Mouse (Mus musculus) liver, embryonic 16.5 days (tissue): ENCODE measurements at regions not wholly inside any gene's neighbourhood (a gene's known extent, or its start where the extent isn't known, plus 50 kb on each side); places are given as distances from the start of the nearest gene placed in this dataset.

Source experiments
- ATAC-seq: fragments of 200-750 bp; cut with Nextera tagmentation; 2 replicates; pipeline ENCODE4 v1.8.0; 2017; ENCODE audit warnings: low read depth, mild to moderate bottlenecking, moderate number of reproducible peaks, moderate library complexity
- H3K27ac ChIP-seq: fragments of 300-500 bp; sonication (generic); 2 replicates; pipeline ENCODE4 v1.5.1; 2014; ENCODE audit warnings: mild to moderate bottlenecking, low read length
- H3K27me3 ChIP-seq: fragments of 300-500 bp; sonication (generic); 2 replicates; pipeline ENCODE4 v1.6.1; 2014; ENCODE audit warnings: low read depth, low read length, mixed read lengths; ENCODE audit not compliant: control insufficient read depth, insufficient read depth
- H3K36me3 ChIP-seq: fragments of 300-500 bp; sonication (generic); 2 replicates; pipeline ENCODE4 v1.6.1; 2014; ENCODE audit warnings: mild to moderate bottlenecking; ENCODE audit not compliant: control insufficient read depth, insufficient read depth
- H3K4me1 ChIP-seq: fragments of 300-500 bp; sonication (generic); 2 replicates; pipeline ENCODE4 v1.6.1; 2014; ENCODE audit warnings: low read depth, low read length, mixed read lengths; ENCODE audit not compliant: control insufficient read depth
- H3K4me2 ChIP-seq: fragments of 300-500 bp; sonication (generic); 2 replicates; pipeline ENCODE4 v1.6.1; 2014; ENCODE audit warnings: low read depth, low read length, mixed read lengths
- H3K4me3 ChIP-seq: fragments of 300-500 bp; sonication (generic); 2 replicates; pipeline ENCODE4 v1.5.1; 2014; ENCODE audit warnings: low read depth, mild to moderate bottlenecking, low read length
- H3K9ac ChIP-seq: fragments of 300-500 bp; sonication (generic); 2 replicates; pipeline ENCODE4 v1.6.1; 2014; ENCODE audit warnings: low read depth, low read length
- H3K9me3 ChIP-seq: fragments of 300-500 bp; sonication (generic); replicated peaks from 2 replicates; pipeline ENCODE4 v1.6.1; 2016; ENCODE audit warnings: low read length; ENCODE audit not compliant: control insufficient read depth
- WGBS: fragments of 180-500 bp; shearing (Covaris S2); extraction: QIAGEN DNeasy Blood & Tissue Kit; methylation state at CpG from one replicate; pipeline ENCODE4 v1.1.7; 2014; ENCODE audit not compliant: insufficient replicate concordance; 5-methylcytosine and 5-hydroxymethylcytosine counted together

GRCm38 (mm10) chr9:87421175-87421574, 165.8 kb upstream of the Cep162 start:
- no peaks in the 10 kb centered on the region; the same call in 1 of the 2 replicates for H3K27me3 ChIP-seq
- H3K27ac ChIP-seq: no peak overlapping the region
- no peak overlapping the region for H3K9ac ChIP-seq
- no peak overlapping the region for H3K4me3 ChIP-seq
- no peaks in the 10 kb centered on the region for H3K36me3 ChIP-seq
- no peaks in the 10 kb centered on the region for H3K4me1 ChIP-seq
- H3K4me2 ChIP-seq: no peak overlapping the region
- WGBS: 47% methylated on average over 8 of the region's 8 CpGs
- ATAC-seq: no peak
- no peaks in the 10 kb centered on the region for H3K9me3 ChIP-seq

DNA sequence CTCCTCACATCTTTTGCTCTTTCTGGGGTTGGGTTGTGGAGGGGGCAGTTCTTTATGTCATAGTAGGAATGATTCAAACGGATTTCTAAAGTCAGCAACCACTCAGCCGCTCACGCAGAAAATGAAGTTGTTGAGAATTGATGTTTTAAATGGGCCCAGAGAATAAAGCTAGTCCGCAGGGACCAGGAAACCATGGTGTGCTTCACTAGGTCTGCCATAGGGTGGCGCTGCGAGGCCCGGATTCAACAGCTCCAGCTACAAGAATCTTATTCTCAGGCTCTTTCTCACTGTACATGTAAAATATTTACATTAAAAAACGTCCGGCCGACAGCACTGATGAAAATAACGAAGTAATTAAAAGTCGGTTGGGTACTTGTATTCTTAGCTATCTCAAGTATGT, 164.0 kb upstream of the Cep162 start:
- no peaks in the 10 kb centered on the region for H3K36me3 ChIP-seq
- H3K4me1 ChIP-seq: no peaks in the 10 kb centered on the region
- no peak overlapping the region for H3K9ac ChIP-seq
- no peak overlapping the region for H3K4me3 ChIP-seq
- no peak overlapping the region for H3K27ac ChIP-seq
- 27% methylated on average over 12 of the region's 12 CpGs for WGBS
- no peaks in the 10 kb centered on the region for H3K9me3 ChIP-seq
- H3K27me3 ChIP-seq: no peaks in the 10 kb centered on the region; the same call in 1 of the 2 replicates
- no peak overlapping the region for H3K4me2 ChIP-seq
- no peak for ATAC-seq

DNA sequence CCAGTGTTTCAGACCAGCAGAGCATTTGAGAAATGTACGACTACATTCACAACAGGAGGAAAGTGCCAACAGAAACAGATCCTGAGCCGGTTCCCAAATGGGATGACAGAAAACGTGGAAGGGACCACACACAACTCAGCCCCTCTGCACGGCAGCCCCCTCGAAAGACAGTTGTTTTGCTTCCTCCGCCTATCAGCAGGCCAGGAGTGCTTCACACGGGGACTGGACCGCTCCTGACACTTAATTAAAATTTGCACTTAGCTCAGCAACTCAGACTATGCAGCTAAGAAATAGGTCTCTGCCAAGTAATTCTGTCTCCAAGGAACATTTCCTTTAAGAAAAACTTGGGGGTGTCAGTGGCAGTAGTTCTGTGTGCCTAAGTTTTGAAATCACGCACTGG, 157.6 kb upstream of the Cep162 start:
- 42% methylated on average over 9 of the region's 9 CpGs for WGBS
- Histone ChIP-seq H3K9me3 (no peaks in the 10 kb centered on the region), H3K4me1 (no peaks in the 10 kb centered on the region), H3K36me3 (no peaks in the 10 kb centered on the region), H3K9ac (no peak overlapping the region), H3K27ac (no peak overlapping the region), H3K4me3 (no peak overlapping the region), H3K27me3 (no peaks in the 10 kb centered on the region), H3K4me2 (no peak overlapping the region)
- no peak for ATAC-seq

- no peaks in the 10 kb centered on the region for H3K27me3 ChIP-seq
- no peaks in the 10 kb centered on the region for H3K9me3 ChIP-seq
- no peak overlapping the region for H3K27ac ChIP-seq
- H3K9ac ChIP-seq: no peak overlapping the region
- H3K36me3 ChIP-seq: no peaks in the 10 kb centered on the region
- no peak for ATAC-seq
- no peak overlapping the region for H3K4me2 ChIP-seq
- H3K4me1 ChIP-seq: no peaks in the 10 kb centered on the region
- WGBS: 68% methylated on average over 7 of the region's 7 CpGs
- H3K4me3 ChIP-seq: no peak overlapping the region
These were observed 155.7 kb upstream of the Cep162 start for GRCm38 (mm10) chr9:87411044-87411443.

- WGBS: 69% methylated on average over 3 of the region's 3 CpGs
- no peak overlapping the region for H3K4me3 ChIP-seq
These were observed 154.4 kb upstream of the Cep162 start for GRCm38 (mm10) chr9:87409736-87410135.

GRCm38 (mm10) chr9:87408805-87409204, 153.5 kb upstream of the Cep162 start:
- no peak overlapping the region for H3K27ac ChIP-seq
- no peak overlapping the region for H3K9ac ChIP-seq
- H3K4me1 ChIP-seq: no peaks in the 10 kb centered on the region
- H3K36me3 ChIP-seq: no peaks in the 10 kb centered on the region
- no peaks in the 10 kb centered on the region for H3K27me3 ChIP-seq
- no peaks in the 10 kb centered on the region for H3K9me3 ChIP-seq
- ATAC-seq: no peak
- 67% methylated on average over 8 of the region's 8 CpGs for WGBS
- H3K4me2 ChIP-seq: no peak overlapping the region
- H3K4me3 ChIP-seq: no peak overlapping the region

More at GRCm38 (mm10) chr9:87409736-87410135, 154.4 kb upstream of the Cep162 start:
- Histone ChIP-seq H3K4me1 (no peaks in the 10 kb centered on the region), H3K9me3 (no peaks in the 10 kb centered on the region), H3K4me2 (no peak overlapping the region), H3K27me3 (no peaks in the 10 kb centered on the region), H3K9ac (no peak overlapping the region), H3K36me3 (no peaks in the 10 kb centered on the region), H3K27ac (no peak overlapping the region)
- no peak for ATAC-seq

- no peak for ATAC-seq
- no peaks in the 10 kb centered on the region for H3K27me3 ChIP-seq
- H3K4me2 ChIP-seq: no peak overlapping the region
- H3K36me3 ChIP-seq: no peaks in the 10 kb centered on the region
- H3K4me1 ChIP-seq: no peaks in the 10 kb centered on the region
- WGBS: 30% methylated on average over 12 of the region's 12 CpGs
- no peak overlapping the region for H3K27ac ChIP-seq
- no peak overlapping the region for H3K4me3 ChIP-seq
- H3K9me3 ChIP-seq: no peaks in the 10 kb centered on the region
- H3K9ac ChIP-seq: no peak overlapping the region
These were observed 151.1 kb upstream of the Cep162 start for GRCm38 (mm10) chr9:87406476-87406875.

- WGBS: 71% methylated on average over 7 of the region's 7 CpGs
- H3K4me3 ChIP-seq: no peak overlapping the region
- H3K36me3 ChIP-seq: no peaks in the 10 kb centered on the region
- H3K9ac ChIP-seq: no peak overlapping the region
- no peak for ATAC-seq
- no peaks in the 10 kb centered on the region for H3K9me3 ChIP-seq
- H3K27me3 ChIP-seq: no peaks in the 10 kb centered on the region
- H3K4me1 ChIP-seq: no peaks in the 10 kb centered on the region
- H3K4me2 ChIP-seq: no peak overlapping the region
- no peak overlapping the region for H3K27ac ChIP-seq
These were observed 149.9 kb upstream of the Cep162 start for GRCm38 (mm10) chr9:87405115-87405720.

- Histone ChIP-seq H3K36me3 (no peaks in the 10 kb centered on the region), H3K4me3 (no peak overlapping the region), H3K27ac (no peak overlapping the region), H3K27me3 (no peaks in the 10 kb centered on the region), H3K9me3 (no peaks in the 10 kb centered on the region), H3K9ac (no peak overlapping the region), H3K4me2 (no peak overlapping the region), H3K4me1 (no peaks in the 10 kb centered on the region)
- WGBS: 63% methylated on average over 3 of the region's 3 CpGs
- no peak for ATAC-seq
These were observed 146.7 kb upstream of the Cep162 start for GRCm38 (mm10) chr9:87402010-87402409.
